ENCODE assay signal across 16 mouse cellular contexts in the genomic region with DNA sequence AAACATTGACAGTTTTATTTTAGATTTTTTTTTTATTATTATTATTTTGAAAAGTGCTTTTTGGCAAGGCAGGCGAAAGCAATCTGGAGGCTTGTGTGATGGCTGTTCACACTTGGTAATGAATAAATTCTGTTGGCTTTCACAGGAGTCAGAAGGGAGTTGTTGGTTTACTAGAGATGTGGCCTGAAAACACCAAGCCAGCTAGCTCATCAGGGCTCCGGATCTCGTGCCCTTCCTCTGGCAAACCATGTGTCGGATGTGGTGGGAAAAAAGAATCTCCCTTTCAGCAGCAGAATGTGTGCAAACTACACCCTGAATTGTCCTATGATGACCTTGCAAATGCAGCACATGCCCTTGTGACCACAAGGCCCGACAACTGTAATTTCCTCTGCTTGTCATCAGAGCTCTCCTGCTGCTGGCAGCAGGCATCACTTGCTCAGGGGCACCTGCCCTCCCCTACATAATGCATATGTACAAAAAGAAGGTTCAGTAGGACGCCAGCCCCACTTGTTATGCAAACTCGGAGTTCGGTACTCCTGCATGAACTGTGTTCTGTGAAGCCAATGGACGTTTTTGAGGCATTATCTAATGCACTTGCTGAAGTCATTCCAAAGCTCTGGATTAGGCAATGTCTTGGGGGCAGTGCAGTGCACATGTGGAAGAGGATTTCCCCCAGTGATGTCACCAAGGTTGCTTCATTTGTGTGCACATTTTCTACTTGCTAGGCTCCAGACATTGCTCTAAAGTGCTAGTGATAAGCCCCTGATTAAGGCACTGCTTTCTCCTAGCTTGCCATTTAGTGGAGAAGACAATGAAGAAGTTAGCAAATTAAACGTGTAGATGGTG. TPM values are rescaled to one million over a fixed set of nuclear protein-coding genes. Genes with fewer than 3 reads are reported as not detected.
A peak's percentile ranks its signal among the peaks of the same experiment; 100 is the strongest.
DNase-seq lines count a peak whose midpoint lies in the region; ATAC-seq lines count a peak whose summit lies in the region.
"Had no signal": no experiment of that assay in that cellular context is flagged by ENCODE, and none has a peak within 500 bp of the region (broad histone marks: within the 10 kb centered on the region; RNA-seq: fewer than 3 reads in every experiment).

No protein-coding gene starts in this region.

- DNase-seq in heart, adult 9 months (ENCODE audit: low spot score in 2 of 2), result peak; percentile 21 to 43
- DNase-seq in heart, postnatal 14 days, result no peak
- peak; percentile 11 for DNase-seq in Muller cell, postnatal 12 days (ENCODE audit: inconsistent ontology term)
- peak; percentile 47 for DNase-seq in skeletal muscle tissue, adult 2 months (ENCODE audit: low read depth, low spot score)
- DNase-seq in cerebellum, postnatal 14 days, result no peak
- DNase-seq in B cell, adult 2 months, result no peak
- DNase-seq: adrenal gland, postnatal 36 days; cerebellum, adult 18-20 months; kidney, adult 8-10 months; kidney, postnatal 14 days; lung, embryonic 14.5 days; lung, postnatal 36 days; right cerebral cortex, adult 18-20 months; thymus, postnatal 14 days had no signal

- intact Hi-C loops in heart, postnatal 14 days (cut with DNase I), result no loop called here

- peak; percentile 96 for ATAC-seq in common myeloid progenitor, adult 5-6 weeks (replicated peaks; ENCODE audit: low read depth, poor library complexity, severe bottlenecking)
- ATAC-seq: forebrain, embryonic 14.5 days had no signal

RNA-seq across cellular contexts. Expression of gene Bnc2, which starts 10.7 kb away (rescaled TPM):
- total RNA-seq in heart, postnatal 14 days (2021), result 1 to 10 TPM; 3.2 to 3.9 TPM
- total RNA-seq in common myeloid progenitor, adult 5-6 weeks (2017), result not detected in 2 replicates

Comparison
In these comparisons a context has a peak if more than half of its experiments do, and no peak if none do; other contexts are left out.
1. DNase-seq: peak in heart, adult 9 months (2 of 2), Muller cell, postnatal 12 days (single experiment) and skeletal muscle tissue, adult 2 months (single experiment); none in heart, postnatal 14 days (0 of 2), cerebellum, postnatal 14 days (0 of 2) and B cell, adult 2 months (0 of 2).